Mouse (Mus musculus): ENCODE measurements around the gene Ppp6r2. TPM values are rescaled to one million over a fixed set of nuclear protein-coding genes. Genes with fewer than 3 reads are reported as not detected.

The Ppp6r2 gene
- polyA plus RNA-seq, 1 experiment from 2014 or later, result 26.8 TPM

- no peaks in the 10 kb centered on the region for H3K9me3 ChIP-seq
- peaks cover 36% of the 10 kb centered on the region for H3K27me3 ChIP-seq (replicated peaks; ENCODE audit: low read depth, poor library complexity, severe bottlenecking)
- no peak for DNase-seq (ENCODE audit: low spot score)
- H3K27ac ChIP-seq (replicated peaks), result no peak overlapping the region
- H3K4me1 ChIP-seq, result peaks cover 9% of the 10 kb centered on the region
- 87% methylated on average over 4 of the region's 4 CpGs for WGBS
- no peak overlapping the region for H3K4me3 ChIP-seq
- H3K36me3 ChIP-seq (replicated peaks), result no peaks in the 10 kb centered on the region
Observed at GRCm38 (mm10) chr15:89323656-89324055, 112.3 kb downstream of the Ppp6r2 start.

- no peaks in the 10 kb centered on the region for H3K36me3 ChIP-seq (replicated peaks)
- H3K4me1 ChIP-seq, result peaks cover 9% of the 10 kb centered on the region
- no peak for DNase-seq (ENCODE audit: low spot score)
- no peak overlapping the region for H3K27ac ChIP-seq (replicated peaks)
- 69% methylated on average over 5 of the region's 5 CpGs for WGBS
- H3K27me3 ChIP-seq (replicated peaks; ENCODE audit: low read depth, poor library complexity, severe bottlenecking), result peaks cover 28% of the 10 kb centered on the region
- H3K4me3 ChIP-seq, result no peak overlapping the region
- H3K9me3 ChIP-seq, result no peaks in the 10 kb centered on the region
Observed at GRCm38 (mm10) chr15:89326441-89326840, 115.1 kb downstream of the Ppp6r2 start.

GRCm38 (mm10) chr15:89334271-89334670, 122.9 kb downstream of the Ppp6r2 start, which contains the start of gene Miox:
Gene Miox (plus strand): TSS chr15:89334398.
- Histone ChIP-seq H3K4me1 (no peaks in the 10 kb centered on the region), H3K4me3 (no peak within 1 kb of the TSS), H3K36me3 (replicated peaks) (no peaks in the 10 kb centered on the region), H3K27ac (replicated peaks) (no peak within 1 kb of the TSS), H3K27me3 (replicated peaks; ENCODE audit: low read depth, poor library complexity, severe bottlenecking) (no peaks in the 10 kb centered on the region), H3K9me3 (no peaks in the 10 kb centered on the region)
- no peak for DNase-seq (ENCODE audit: low spot score)
- WGBS, result 89% methylated on average over 7 of the region's 7 CpGs

GRCm38 (mm10) chr15:89334774-89335537, 123.6 kb downstream of the Ppp6r2 start:
- DNase-seq (ENCODE audit: low spot score), result no peak
- Histone ChIP-seq H3K27me3 (replicated peaks; ENCODE audit: low read depth, poor library complexity, severe bottlenecking) (no peaks in the 10 kb centered on the region), H3K27ac (replicated peaks) (no peak overlapping the region), H3K36me3 (replicated peaks) (no peaks in the 10 kb centered on the region), H3K4me3 (no peak overlapping the region), H3K4me1 (no peaks in the 10 kb centered on the region), H3K9me3 (no peaks in the 10 kb centered on the region)
- WGBS, result 81% methylated on average over 17 of the region's 17 CpGs

- no peaks in the 10 kb centered on the region for H3K4me1 ChIP-seq
- 87% methylated on average over 14 of the region's 14 CpGs for WGBS
- no peaks in the 10 kb centered on the region for H3K9me3 ChIP-seq
- H3K27me3 ChIP-seq (replicated peaks; ENCODE audit: low read depth, poor library complexity, severe bottlenecking), result no peaks in the 10 kb centered on the region
- H3K27ac ChIP-seq (replicated peaks), result no peak overlapping the region
- DNase-seq (ENCODE audit: low spot score), result no peak
- H3K36me3 ChIP-seq (replicated peaks), result no peaks in the 10 kb centered on the region
- H3K4me3 ChIP-seq, result no peak overlapping the region
Observed at GRCm38 (mm10) chr15:89336422-89336821, 125.1 kb downstream of the Ppp6r2 start.

Small RNAs within 50 kb of the gene (microRNA-seq; reads per million reads assigned to microRNA genes)
- 3.4 reads per million, percentile 4 among the genes with 10 or more reads in this experiment for gene Mir6958
- gene Mir6959, result not detected
- gene Mir7118, result 1.5 reads per million

Other genes starting within 250 kb of the Ppp6r2 start
- 1.0 and 1.5 TPM in 2 replicates for gene Mlc1, start 232.5 kb upstream of the Ppp6r2 start, polyA plus RNA-seq (2016; fragmentation: Nextera tagmentation; extraction: Ambion mirVana)
- gene Mov10l1, start 228.6 kb upstream of the Ppp6r2 start, polyA plus RNA-seq (2016; fragmentation: Nextera tagmentation; extraction: Ambion mirVana), result not detected in 2 replicates
- gene Panx2, start 151.8 kb upstream of the Ppp6r2 start, polyA plus RNA-seq (2016; fragmentation: Nextera tagmentation; extraction: Ambion mirVana), result 0.21 and 0.50 TPM in 2 replicates
- gene Trabd, start 136.4 kb upstream of the Ppp6r2 start, polyA plus RNA-seq (2016; fragmentation: Nextera tagmentation; extraction: Ambion mirVana), result 52.1 and 52.4 TPM in 2 replicates
- 12.9 and 13.0 TPM in 2 replicates for gene Selenoo, start 122.5 kb upstream of the Ppp6r2 start, polyA plus RNA-seq (2016; fragmentation: Nextera tagmentation; extraction: Ambion mirVana)
- 25.9 and 28.8 TPM in 2 replicates for gene Tubgcp6, start 88.4 kb upstream of the Ppp6r2 start, polyA plus RNA-seq (2016; fragmentation: Nextera tagmentation; extraction: Ambion mirVana)
- gene Hdac10, start 82.9 kb upstream of the Ppp6r2 start, polyA plus RNA-seq (2016; fragmentation: Nextera tagmentation; extraction: Ambion mirVana), result 15.9 and 16.1 TPM in 2 replicates
- 16.6 and 19.6 TPM in 2 replicates for gene Mapk12, start 70.8 kb upstream of the Ppp6r2 start, polyA plus RNA-seq (2016; fragmentation: Nextera tagmentation; extraction: Ambion mirVana)
- 16.1 and 20.6 TPM in 2 replicates for gene Mapk11, start 61.9 kb upstream of the Ppp6r2 start, polyA plus RNA-seq (2016; fragmentation: Nextera tagmentation; extraction: Ambion mirVana)
- gene Plxnb2, start 30.8 kb upstream of the Ppp6r2 start, polyA plus RNA-seq (2016; fragmentation: Nextera tagmentation; extraction: Ambion mirVana), result 146 and 152 TPM in 2 replicates
- gene Dennd6b, start 15.1 kb upstream of the Ppp6r2 start, polyA plus RNA-seq (2016; fragmentation: Nextera tagmentation; extraction: Ambion mirVana), result 26.1 and 29.1 TPM in 2 replicates
- gene Sbf1, start 103.8 kb downstream of the Ppp6r2 start, polyA plus RNA-seq (2016; fragmentation: Nextera tagmentation; extraction: Ambion mirVana), result 80.6 and 85.5 TPM in 2 replicates
- 0.30 and 0.34 TPM in 2 replicates for gene Adm2, start 111.2 kb downstream of the Ppp6r2 start, polyA plus RNA-seq (2016; fragmentation: Nextera tagmentation; extraction: Ambion mirVana)
- not detected in 2 replicates for gene Miox, start 122.8 kb downstream of the Ppp6r2 start, polyA plus RNA-seq (2016; fragmentation: Nextera tagmentation; extraction: Ambion mirVana)
- 49.1 and 52.2 TPM in 2 replicates for gene Lmf2, start 144.1 kb downstream of the Ppp6r2 start, polyA plus RNA-seq (2016; fragmentation: Nextera tagmentation; extraction: Ambion mirVana)
- gene Ncaph2, start 144.2 kb downstream of the Ppp6r2 start, polyA plus RNA-seq (2016; fragmentation: Nextera tagmentation; extraction: Ambion mirVana), result 180 and 188 TPM in 2 replicates
- 5.3 and 8.5 TPM in 2 replicates for gene Sco2, start 162.3 kb downstream of the Ppp6r2 start, polyA plus RNA-seq (2016; fragmentation: Nextera tagmentation; extraction: Ambion mirVana)
- 0.98 and 1.5 TPM in 2 replicates for gene Tymp, start 165.5 kb downstream of the Ppp6r2 start, polyA plus RNA-seq (2016; fragmentation: Nextera tagmentation; extraction: Ambion mirVana)
- 0.40 and 0.57 TPM in 2 replicates for gene Odf3b, start 167.7 kb downstream of the Ppp6r2 start, polyA plus RNA-seq (2016; fragmentation: Nextera tagmentation; extraction: Ambion mirVana)
- gene Klhdc7b, start 173.4 kb downstream of the Ppp6r2 start, polyA plus RNA-seq (2016; fragmentation: Nextera tagmentation; extraction: Ambion mirVana), result not detected in 2 replicates
- not detected in 2 replicates for gene Syce3, start 198.9 kb downstream of the Ppp6r2 start, polyA plus RNA-seq (2016; fragmentation: Nextera tagmentation; extraction: Ambion mirVana)
- 0.66 and 1.1 TPM in 2 replicates for gene Cpt1b, start 214.3 kb downstream of the Ppp6r2 start, polyA plus RNA-seq (2016; fragmentation: Nextera tagmentation; extraction: Ambion mirVana)
- 4.2 and 4.4 TPM in 2 replicates for gene C730034F03Rik, start 218.0 kb downstream of the Ppp6r2 start, polyA plus RNA-seq (2016; fragmentation: Nextera tagmentation; extraction: Ambion mirVana)
- gene Gm44502, start 218.1 kb downstream of the Ppp6r2 start, polyA plus RNA-seq (2016; fragmentation: Nextera tagmentation; extraction: Ambion mirVana), result not detected in 2 replicates
- gene Chkb, start 218.4 kb downstream of the Ppp6r2 start, polyA plus RNA-seq (2016; fragmentation: Nextera tagmentation; extraction: Ambion mirVana), result 42.5 and 43.5 TPM in 2 replicates
- 9.2 and 9.7 TPM in 2 replicates for gene Mapk8ip2, start 242.4 kb downstream of the Ppp6r2 start, polyA plus RNA-seq (2016; fragmentation: Nextera tagmentation; extraction: Ambion mirVana)